Mouse (Mus musculus): ENCODE results near the gene Rtp2.

The Rtp2 gene

DNA sequence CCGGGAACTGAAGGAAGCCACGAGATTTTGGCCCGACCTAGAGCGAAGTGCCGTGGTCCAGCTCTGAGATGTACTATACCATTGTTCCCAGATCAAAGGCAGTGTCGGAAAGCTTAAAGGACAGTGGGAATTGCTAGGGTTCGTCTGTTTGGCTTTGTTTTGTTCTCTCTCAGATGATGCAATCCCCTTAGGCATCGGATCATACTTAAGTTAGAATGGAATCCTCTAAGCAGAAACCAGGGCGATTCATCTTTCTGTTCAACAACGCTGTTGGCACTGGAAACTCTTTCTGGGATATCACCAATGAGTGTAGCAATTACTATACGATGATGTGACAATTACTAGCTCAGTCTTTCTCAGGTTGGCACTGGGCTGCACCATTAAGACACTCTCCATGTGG is at the start of gene Rtp2:
TSS of gene Rtp2 (minus strand) at position 101 of the 400 bp plus-strand sequence.
- no peak for DNase-seq (ENCODE audit: low spot score in 2 of 2)

GRCm38 (mm10) chr16:23980991-23981720 is 49.0 kb upstream of the Rtp2 start:
- DNase-seq (ENCODE audit: low spot score in 2 of 2), result no peak

- no peak for DNase-seq (ENCODE audit: low spot score in 2 of 2)
Measured at GRCm38 (mm10) chr16:23980201-23980870, 48.1 kb upstream of the Rtp2 start.

DNA sequence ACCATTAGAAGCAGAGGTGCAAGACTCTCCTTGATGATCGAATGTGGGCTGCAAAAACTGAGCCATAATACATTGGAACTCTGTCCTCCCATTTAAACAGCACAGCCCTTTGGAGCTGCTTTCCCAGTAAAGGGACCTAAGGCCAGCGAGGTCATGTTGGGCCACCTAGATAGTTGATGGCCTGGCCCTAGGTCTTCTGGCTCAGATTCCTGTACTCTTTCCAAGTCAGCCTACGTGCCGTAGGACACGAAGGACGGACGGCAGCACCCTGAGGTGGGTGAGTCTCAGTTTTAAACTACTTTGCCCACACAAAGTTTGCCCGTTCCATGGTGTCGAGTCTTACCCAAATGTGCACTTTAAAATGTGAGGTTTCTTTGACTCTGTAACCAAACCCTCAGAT is 47.3 kb upstream of the Rtp2 start:
- DNase-seq (ENCODE audit: low spot score in 2 of 2), result no peak

DNA sequence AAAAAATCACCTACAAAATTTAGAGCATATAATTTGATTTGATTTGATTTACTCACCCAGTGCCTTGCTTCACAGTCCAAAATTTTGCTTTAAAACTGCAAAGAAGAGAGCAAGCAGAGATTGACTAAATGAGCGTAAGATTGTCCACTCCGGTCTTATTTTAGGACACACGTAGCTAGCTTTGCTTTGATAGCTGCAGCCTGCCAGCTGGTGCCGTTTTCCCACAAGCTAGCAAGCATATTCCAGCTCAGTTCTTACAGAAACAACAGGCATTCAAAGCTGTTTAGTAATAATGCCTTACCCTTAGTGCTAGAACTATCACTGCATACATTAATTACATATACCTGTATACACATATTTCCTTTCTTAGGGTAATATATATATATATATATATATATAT is 46.3 kb upstream of the Rtp2 start:
- no peak for DNase-seq (ENCODE audit: low spot score in 2 of 2)

- DNase-seq (ENCODE audit: low spot score in 2 of 2), result no peak
Measured at GRCm38 (mm10) chr16:23977732-23978131, 45.5 kb upstream of the Rtp2 start.

- DNase-seq (ENCODE audit: low spot score in 2 of 2), result no peak
Measured at GRCm38 (mm10) chr16:23976196-23976595, 44.0 kb upstream of the Rtp2 start.

- DNase-seq (ENCODE audit: low spot score in 2 of 2), result no peak
Measured at GRCm38 (mm10) chr16:23973635-23974367, 41.6 kb upstream of the Rtp2 start.

DNA sequence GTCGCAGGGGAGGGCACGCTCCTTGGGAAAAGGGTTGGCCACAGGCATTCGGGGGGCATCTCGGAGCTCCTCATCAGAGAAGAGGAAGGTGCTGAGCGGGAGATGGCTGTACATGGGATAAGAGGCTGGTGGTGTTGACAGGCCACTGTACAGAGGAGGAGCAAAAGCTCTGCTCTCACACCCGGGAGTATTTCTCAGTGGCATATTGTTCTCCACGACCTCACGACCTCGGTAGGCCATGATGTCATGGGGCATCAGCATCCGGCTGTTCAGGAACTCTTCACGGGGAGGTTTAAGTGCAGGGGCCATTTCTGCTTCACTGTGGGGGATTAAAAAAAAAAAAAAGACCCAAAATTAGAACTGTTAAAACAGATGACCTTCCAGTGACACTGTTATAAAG is 40.7 kb upstream of the Rtp2 start:
- no peak for DNase-seq (ENCODE audit: low spot score in 2 of 2)

- DNase-seq (ENCODE audit: low spot score in 2 of 2), result no peak
Measured at GRCm38 (mm10) chr16:23972126-23972740, 40.0 kb upstream of the Rtp2 start.

DNA sequence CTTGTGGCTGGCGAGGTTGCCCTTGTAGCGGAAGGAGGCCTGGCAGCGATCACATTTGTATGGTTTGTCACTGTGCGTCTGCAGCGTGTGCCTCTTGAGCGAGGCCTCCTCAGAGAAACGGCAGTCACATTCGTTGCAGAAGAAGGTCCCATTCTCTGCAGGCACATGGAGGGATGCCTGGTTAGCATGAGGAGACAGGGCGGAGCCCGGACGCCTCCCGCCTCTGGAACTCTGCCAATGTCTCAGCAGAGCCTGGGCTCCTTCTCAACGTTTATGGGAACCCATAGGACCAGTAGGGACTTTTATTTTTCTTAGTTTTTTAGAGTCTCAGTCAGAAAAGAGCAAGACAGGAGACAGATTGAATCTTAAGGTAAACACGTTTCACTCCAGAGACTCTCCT is 37.7 kb upstream of the Rtp2 start:
- DNase-seq (ENCODE audit: low spot score in 2 of 2), result no peak

- no peak for DNase-seq (ENCODE audit: low spot score in 2 of 2)
Measured at GRCm38 (mm10) chr16:23968888-23969287, 36.7 kb upstream of the Rtp2 start.

DNA sequence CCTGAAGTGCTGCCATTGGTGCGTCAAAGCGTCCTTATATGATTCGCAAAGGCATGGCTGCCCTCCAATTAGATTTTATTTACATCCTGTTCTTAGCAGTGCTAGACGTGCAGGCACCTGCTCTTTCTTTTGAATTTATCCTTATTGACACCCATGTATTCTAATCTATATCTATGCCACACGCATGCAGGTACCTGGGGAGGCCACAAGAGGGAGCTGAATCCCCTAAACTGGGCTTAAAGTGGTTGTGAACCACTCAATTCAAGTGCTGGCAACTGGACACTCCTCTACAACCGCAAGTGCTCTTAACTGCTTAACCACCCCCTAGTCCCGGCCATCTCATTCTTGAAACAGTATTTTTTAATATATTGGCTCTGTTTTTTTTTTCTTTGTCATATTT is 35.1 kb upstream of the Rtp2 start:
- DNase-seq (ENCODE audit: low spot score in 2 of 2), result no peak

GRCm38 (mm10) chr16:23966066-23966465 is 33.9 kb upstream of the Rtp2 start:
- no peak for DNase-seq (ENCODE audit: low spot score in 2 of 2)

- DNase-seq (ENCODE audit: low spot score in 2 of 2), result no peak
Measured at GRCm38 (mm10) chr16:23964706-23965367, 32.6 kb upstream of the Rtp2 start.

- peak in 1 of 2 experiments; percentile 37 for DNase-seq (ENCODE audit: low spot score in 2 of 2)
Measured at GRCm38 (mm10) chr16:23963896-23964668, 31.9 kb upstream of the Rtp2 start.

DNA sequence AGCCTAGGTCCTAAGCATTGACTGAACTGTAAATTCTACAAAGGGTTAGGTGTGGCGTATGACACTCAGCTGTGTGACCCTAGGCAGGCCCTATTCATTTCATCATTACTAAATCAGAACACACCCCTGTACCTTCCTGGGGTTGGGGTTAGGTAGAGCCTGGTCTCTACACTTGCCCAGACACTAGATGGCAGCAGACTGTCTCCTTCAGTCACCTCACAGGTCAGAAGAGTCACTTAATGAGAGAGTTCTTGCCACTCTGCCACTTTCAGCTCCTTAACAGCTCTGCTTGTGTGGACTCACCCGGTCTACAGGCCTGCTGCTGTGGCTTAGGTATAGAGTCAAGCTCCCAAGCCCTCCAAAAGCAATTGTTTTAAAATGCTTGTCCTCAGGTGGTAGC is 30.2 kb upstream of the Rtp2 start:
- DNase-seq (ENCODE audit: low spot score in 2 of 2), result no peak

- no peak for DNase-seq (ENCODE audit: low spot score in 2 of 2)
Measured at GRCm38 (mm10) chr16:23958938-23959337, 26.7 kb upstream of the Rtp2 start.

- no peak for DNase-seq (ENCODE audit: low spot score in 2 of 2)
Measured at GRCm38 (mm10) chr16:23953959-23954260, 21.7 kb upstream of the Rtp2 start.

- peak in 1 of 2 experiments; percentile 29 for DNase-seq (ENCODE audit: low spot score in 2 of 2)
Measured at GRCm38 (mm10) chr16:23953189-23953958, 21.2 kb upstream of the Rtp2 start.

All from urinary bladder, postnatal 36 days (tissue).